Mouse (Mus musculus): ENCODE measurements around the gene Foxr1. TPM values are rescaled to one million over a fixed set of nuclear protein-coding genes. Genes with fewer than 3 reads are reported as not detected.

The Foxr1 gene
- total RNA-seq (2023) = not detected

GRCm38 (mm10) chr9:44440961-44441360, at the start of gene Foxr1:
TSS of gene Foxr1 (minus strand) at chr9:44441136.

DNA sequence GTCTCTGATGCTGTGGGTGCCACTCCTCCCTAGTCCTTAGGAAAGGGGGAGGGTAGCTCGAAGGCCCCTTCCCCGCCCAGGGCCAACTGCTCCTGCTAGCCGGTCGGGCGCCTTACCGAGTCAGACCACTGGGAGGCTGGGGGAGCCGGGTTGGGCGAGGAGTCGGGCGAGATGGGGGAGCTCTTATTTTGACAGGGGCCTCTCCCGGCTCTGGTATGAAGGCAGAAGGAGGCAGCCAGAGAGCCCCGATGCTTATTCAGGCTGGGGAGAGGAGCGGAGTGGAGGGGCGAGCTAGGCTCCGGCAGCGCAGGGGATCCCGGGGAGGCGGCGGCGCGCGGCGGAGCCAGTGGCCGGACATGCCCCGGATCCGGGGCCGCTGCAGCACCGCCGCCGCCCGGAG, 41.6 kb upstream of the Foxr1 start, which contains the start of gene Bcl9l:
Gene Bcl9l (plus strand): TSS at position 274 of the 400 bp plus-strand sequence.

GRCm38 (mm10) chr9:44454891-44455220, 13.9 kb upstream of the Foxr1 start, which contains the start of gene Upk2:
TSS of gene Upk2 (minus strand) at chr9:44454976.

GRCm38 (mm10) chr9:44418519-44419385, 22.2 kb downstream of the Foxr1 start, which contains the start of gene Ccdc84:
TSS of gene Ccdc84 (minus strand) at chr9:44418569.

DNA sequence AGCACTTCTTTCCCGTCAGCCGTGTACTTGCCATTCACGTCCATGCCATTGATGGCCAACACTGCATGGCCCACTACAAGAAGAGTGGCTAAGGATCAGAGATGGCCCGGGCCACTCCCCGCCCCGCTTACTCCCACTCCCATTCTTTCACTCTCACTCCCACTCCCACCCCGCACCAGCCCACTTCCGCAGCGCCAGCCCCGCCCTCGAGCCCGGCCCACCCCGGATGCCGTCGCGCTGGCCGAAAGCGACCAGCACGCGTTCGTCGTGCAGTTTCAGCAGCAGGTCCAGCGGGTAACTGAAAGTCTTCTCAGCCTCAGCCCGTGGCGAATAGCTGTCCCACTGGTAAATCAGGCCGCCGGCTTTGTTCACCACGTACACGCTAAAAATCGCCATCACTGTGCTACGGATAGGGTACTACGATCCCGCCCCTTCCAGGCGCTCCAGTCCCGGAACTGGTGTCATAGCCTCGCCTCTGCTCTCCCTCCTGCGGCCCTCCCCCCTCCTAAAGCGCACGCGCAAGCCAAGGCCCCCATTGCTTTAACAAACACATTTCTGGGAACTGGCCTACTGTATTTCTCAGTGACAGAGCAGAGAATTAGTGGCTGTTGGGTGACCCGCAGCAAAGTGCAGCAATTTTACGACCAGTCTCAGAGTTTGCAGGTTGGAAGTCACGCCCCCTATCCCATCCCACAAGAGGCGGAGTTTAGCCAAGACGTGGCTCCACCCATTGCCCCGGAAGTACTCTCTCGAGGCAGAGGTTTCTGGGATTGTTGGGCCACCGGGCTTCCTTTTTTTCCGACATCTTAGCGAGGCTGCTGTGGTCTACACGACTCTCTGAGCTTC, 33.8 kb downstream of the Foxr1 start, which contains the start of the genes Rps25 and Trappc4:
Gene Rps25 (plus strand): TSS at position 234 of the 846 bp plus-strand sequence.
Gene Trappc4 (minus strand): TSS at position 695 of the 846 bp plus-strand sequence.

GRCm38 (mm10) chr9:44396684-44397411, 44.1 kb downstream of the Foxr1 start, which contains the start of gene Slc37a4:
TSS of gene Slc37a4 (plus strand) at chr9:44396852.

Other genes with a start within 250 kb of the Foxr1 start
- gene Cbl, start 207.1 kb downstream of the Foxr1 start, total RNA-seq (2023) = 100 to 1,000 TPM; 223 to 230 TPM
- gene Ccdc153, start 200.5 kb downstream of the Foxr1 start, total RNA-seq (2023) = not detected
- under 1 TPM; 0.49 to 0.58 TPM for gene Pdzd3, start 189.7 kb downstream of the Foxr1 start, total RNA-seq (2023)
- gene Nlrx1, start 172.5 kb downstream of the Foxr1 start, total RNA-seq (2023) = 10 to 100 TPM; 39.1 to 44.7 TPM
- not detected for gene Abcg4, start 152.5 kb downstream of the Foxr1 start, total RNA-seq (2023)
- gene Hinfp, start 135.5 kb downstream of the Foxr1 start, total RNA-seq (2023) = 10 to 100 TPM; 30.5 to 31.9 TPM
- gene C2cd2l, start 120.9 kb downstream of the Foxr1 start, total RNA-seq (2023) = 10 to 100 TPM; 25.9 to 31.5 TPM
- gene Dpagt1, start 115.1 kb downstream of the Foxr1 start, total RNA-seq (2023) = 10 to 100 TPM; 19.9 to 29.9 TPM
- 10 to 100 TPM; 21.6 to 22.2 TPM for gene H2afx, start 106.4 kb downstream of the Foxr1 start, total RNA-seq (2023)
- gene Hmbs, start 96.9 kb downstream of the Foxr1 start, total RNA-seq (2023) = 10 to 100 TPM; 19.4 to 20.5 TPM
- gene Vps11, start 79.5 kb downstream of the Foxr1 start, total RNA-seq (2023) = 10 to 100 TPM; 42.6 to 42.7 TPM
- gene Hyou1, start 61.6 kb downstream of the Foxr1 start, total RNA-seq (2023) = 100 to 1,000 TPM; 109 TPM
- 10 to 100 TPM; 18.5 to 22.0 TPM for gene Slc37a4, start 44.3 kb downstream of the Foxr1 start, total RNA-seq (2023)
- gene Rps25, start 34.0 kb downstream of the Foxr1 start, total RNA-seq (2023) = 1,000 to 10,000 TPM; 1,774 to 1,864 TPM
- 10 to 100 TPM; 50.5 to 54.3 TPM for gene Trappc4, start 33.5 kb downstream of the Foxr1 start, total RNA-seq (2023)
- gene Ccdc84, start 22.6 kb downstream of the Foxr1 start, total RNA-seq (2023) = 10 to 100 TPM; 23.7 to 28.9 TPM
- not detected for gene Upk2, start 13.8 kb upstream of the Foxr1 start, total RNA-seq (2023)
- gene Bcl9l, start 41.7 kb upstream of the Foxr1 start, total RNA-seq (2023) = 10 to 100 TPM; 22.6 to 24.3 TPM
- gene Cxcr5, start 120.7 kb upstream of the Foxr1 start, total RNA-seq (2023) = 1 to 10 TPM in 1 of 2 experiments, under 1 TPM in 1; 0.27 to 1.2 TPM
- 100 to 1,000 TPM; 132 to 134 TPM for gene Ddx6, start 163.8 kb upstream of the Foxr1 start, total RNA-seq (2023)
- gene Treh, start 232.1 kb upstream of the Foxr1 start, total RNA-seq (2023) = not detected

Measured in monocyte, adult 59 days (primary cell).